Mouse (Mus musculus): ENCODE results near the gene Nlrc4.

- TF ChIP-seq CTCF (IDR thresholded peaks at IDR 0.05; ENCODE audit: insufficient read depth, low read length), result no peak
- TF ChIP-seq POLR2A (IDR thresholded peaks at IDR 0.05; ENCODE audit: borderline replicate concordance, extremely low read depth, low read depth, low read length), result no peak
Measured at GRCm38 (mm10) chr17:74491565-74491964, 32.6 kb upstream of the Nlrc4 start.
